In genomic region chr8:126536132-126536927, GRCm38 (mm10) we compare ENCODE assay signal across 8 mouse cellular contexts. TPM values are rescaled to one million over a fixed set of nuclear protein-coding genes. Genes with fewer than 3 reads are reported as not detected.
DNase-seq lines count a peak whose midpoint lies in the region; ATAC-seq and TF ChIP-seq lines count a peak whose summit lies in the region.

No protein-coding gene starts in this region.

- TF ChIP-seq EP300 in liver, postnatal 0 days (IDR thresholded peaks at IDR 0.05; ENCODE audit: low read depth) = no peak

- peak overlapping the region; percentile 66; the same call in 1 of the 2 replicates for H3K9ac ChIP-seq in heart, embryonic 11.5 days (ENCODE audit: low read depth, low read length)
- H3K9ac ChIP-seq in embryonic facial prominence, embryonic 11.5 days (replicated peaks; ENCODE audit: low read length) = no peak overlapping the region
- 0 out of 2 replicates have a peak overlapping the region, but pooled peaks have one; percentile 10 for H3K9ac ChIP-seq in intestine, embryonic 14.5 days (ENCODE audit: low read length)
- H3K9ac ChIP-seq in liver, postnatal 0 days (replicated peaks) = peak overlapping the region; percentile 35; the same call in 1 of the 2 replicates
- H3K9ac ChIP-seq in stomach, embryonic 14.5 days (replicated peaks; ENCODE audit: low read depth, low read length) = no peak overlapping the region

- ATAC-seq in heart, embryonic 11.5 days (replicated peaks; ENCODE audit: insufficient number of reproducible peaks, low FRiP score, low TSS enrichment) = no peak
- no peak for ATAC-seq in embryonic facial prominence, embryonic 11.5 days (replicated peaks; ENCODE audit: insufficient number of reproducible peaks, low FRiP score, low TSS enrichment, low read depth)
- ATAC-seq in intestine, embryonic 14.5 days (replicated peaks; ENCODE audit: low FRiP score, low TSS enrichment, low read depth) = peak; percentile 58
- peak; percentile 78 for ATAC-seq in liver, postnatal 0 days
- ATAC-seq in stomach, embryonic 14.5 days (ENCODE audit: insufficient number of reproducible peaks, insufficient read depth, low FRiP score, low read depth) = no peak

- no peak for DNase-seq in heart, postnatal 4 days
- DNase-seq in embryonic facial prominence, embryonic 11.5 days (ENCODE audit: low spot score) = peak; percentile 50
- peak; percentile 83 for DNase-seq in intestine, embryonic 14.5 days (ENCODE audit: low spot score)
- peak; percentile 68 for DNase-seq in liver, postnatal 0 days
- DNase-seq in frontal cortex, adult 2 months (ENCODE audit: extremely low spot score in 1 of 2, low spot score in 1 of 2) = no peak
- no peak for DNase-seq in Muller cell, postnatal 12 days (ENCODE audit: inconsistent ontology term)

- no peaks in the 10 kb centered on the region for H3K9me3 ChIP-seq in heart, embryonic 11.5 days (replicated peaks; ENCODE audit: control insufficient read depth, low read length)
- H3K9me3 ChIP-seq in embryonic facial prominence, embryonic 11.5 days (replicated peaks; ENCODE audit: control insufficient read depth, low read length) = no peaks in the 10 kb centered on the region
- H3K9me3 ChIP-seq in intestine, embryonic 14.5 days (ENCODE audit: control insufficient read depth, low read length) = no peaks in the 10 kb centered on the region
- H3K9me3 ChIP-seq in liver, postnatal 0 days (ENCODE audit: low read length) = no peaks in the 10 kb centered on the region
- H3K9me3 ChIP-seq in stomach, embryonic 14.5 days (ENCODE audit: control insufficient read depth, low read depth, low read length) = no peaks in the 10 kb centered on the region

- peak overlapping the region; percentile 94 for H3K27ac ChIP-seq in heart, embryonic 11.5 days (ENCODE audit: low read depth, low read length)
- no peak overlapping the region for H3K27ac ChIP-seq in embryonic facial prominence, embryonic 11.5 days (replicated peaks; ENCODE audit: low read depth, low read length)
- H3K27ac ChIP-seq in intestine, embryonic 14.5 days (ENCODE audit: low read depth) = peak overlapping the region; percentile 83
- peak overlapping the region; percentile 82 for H3K27ac ChIP-seq in liver, postnatal 0 days (ENCODE audit: low read depth)
- peak overlapping the region; percentile 89 for H3K27ac ChIP-seq in stomach, embryonic 14.5 days (ENCODE audit: low read length)

- 41% methylated on average over 11 of the region's 11 CpGs for WGBS in heart, embryonic 11.5 days (ENCODE audit: insufficient replicate concordance)
- 28% methylated on average over 11 of the region's 11 CpGs for WGBS in embryonic facial prominence, embryonic 11.5 days
- WGBS in intestine, embryonic 14.5 days = 17% methylated on average over 11 of the region's 11 CpGs
- 31% methylated on average over 11 of the region's 11 CpGs for WGBS in liver, postnatal 0 days (ENCODE audit: insufficient replicate concordance)
- 33% methylated on average over 11 of the region's 11 CpGs for WGBS in stomach, embryonic 14.5 days

- H3K4me2 ChIP-seq in heart, embryonic 11.5 days = peak overlapping the region; percentile 27; the same call in 1 of the 2 replicates
- no peak overlapping the region for H3K4me2 ChIP-seq in embryonic facial prominence, embryonic 11.5 days (ENCODE audit: low read depth, low read length)
- peak overlapping the region; percentile 22; the same call in 1 of the 2 replicates for H3K4me2 ChIP-seq in intestine, embryonic 14.5 days (ENCODE audit: low read length)
- H3K4me2 ChIP-seq in liver, postnatal 0 days (ENCODE audit: low read depth, low read length) = peak overlapping the region; percentile 49
- no peak overlapping the region for H3K4me2 ChIP-seq in stomach, embryonic 14.5 days (replicated peaks; ENCODE audit: low read depth, low read length)

- H3K36me3 ChIP-seq in heart, embryonic 11.5 days (ENCODE audit: control insufficient read depth, insufficient read depth, low read length) = no peaks in the 10 kb centered on the region
- H3K36me3 ChIP-seq in embryonic facial prominence, embryonic 11.5 days (replicated peaks; ENCODE audit: control insufficient read depth, insufficient read depth, low read depth, low read length) = no peaks in the 10 kb centered on the region
- no peaks in the 10 kb centered on the region for H3K36me3 ChIP-seq in intestine, embryonic 14.5 days (ENCODE audit: control insufficient read depth, insufficient read depth, low read length)
- H3K36me3 ChIP-seq in liver, postnatal 0 days (replicated peaks; ENCODE audit: insufficient read depth, low read length) = no peaks in the 10 kb centered on the region
- H3K36me3 ChIP-seq in stomach, embryonic 14.5 days (ENCODE audit: control insufficient read depth, insufficient read depth, low read length) = no peaks in the 10 kb centered on the region

- H3K4me3 ChIP-seq in heart, embryonic 11.5 days (ENCODE audit: low read depth, low read length) = no peak overlapping the region
- H3K4me3 ChIP-seq in embryonic facial prominence, embryonic 11.5 days (ENCODE audit: low read depth, low read length) = no peak overlapping the region
- H3K4me3 ChIP-seq in intestine, embryonic 14.5 days (ENCODE audit: low read depth, low read length) = no peak overlapping the region
- H3K4me3 ChIP-seq in liver, postnatal 0 days (ENCODE audit: low read depth, low read length) = no peak overlapping the region
- no peak overlapping the region for H3K4me3 ChIP-seq in stomach, embryonic 14.5 days (ENCODE audit: low read depth, low read length)

- peaks cover 54% of the 10 kb centered on the region for H3K4me1 ChIP-seq in heart, embryonic 11.5 days (ENCODE audit: control insufficient read depth, insufficient read depth, low read length)
- peaks cover 5% of the 10 kb centered on the region; the same call in 1 of the 2 replicates for H3K4me1 ChIP-seq in embryonic facial prominence, embryonic 11.5 days (ENCODE audit: control insufficient read depth, insufficient read depth, low read length)
- peaks cover 58% of the 10 kb centered on the region for H3K4me1 ChIP-seq in intestine, embryonic 14.5 days (replicated peaks; ENCODE audit: control insufficient read depth, insufficient read depth, low read length)
- H3K4me1 ChIP-seq in liver, postnatal 0 days (ENCODE audit: insufficient read depth) = peaks cover 21% of the 10 kb centered on the region
- H3K4me1 ChIP-seq in stomach, embryonic 14.5 days (ENCODE audit: control insufficient read depth, insufficient read depth, low read length) = peaks cover 42% of the 10 kb centered on the region

- H3K27me3 ChIP-seq in heart, embryonic 11.5 days (ENCODE audit: control insufficient read depth, insufficient read depth, low read length) = no peaks in the 10 kb centered on the region
- H3K27me3 ChIP-seq in embryonic facial prominence, embryonic 11.5 days (ENCODE audit: control insufficient read depth, insufficient read depth, low read length) = no peaks in the 10 kb centered on the region
- no peaks in the 10 kb centered on the region for H3K27me3 ChIP-seq in intestine, embryonic 14.5 days (replicated peaks; ENCODE audit: control insufficient read depth, insufficient read depth, low read length)
- H3K27me3 ChIP-seq in liver, postnatal 0 days (ENCODE audit: insufficient read depth, low read length) = no peaks in the 10 kb centered on the region
- no peaks in the 10 kb centered on the region for H3K27me3 ChIP-seq in stomach, embryonic 14.5 days (ENCODE audit: control insufficient read depth, insufficient read depth, low read length)

- TF ChIP-seq CTCF in liver, postnatal 0 days (IDR thresholded peaks at IDR 0.05; ENCODE audit: low read depth) = peak; percentile 30

RNA-seq across cellular contexts. Expression of gene Irf2bp2, which starts 57.5 kb away (rescaled TPM):
- polyA plus RNA-seq in heart, embryonic 11.5 days (2014; fragmentation: Nextera tagmentation; extraction: Ambion mirVana) = 5.9 and 6.5 TPM in 2 replicates
- 10 to 100 TPM; 98.2 to 100.0 TPM for total RNA-seq in heart, postnatal 4 days (2021)
- 6.5 and 6.9 TPM in 2 replicates for polyA plus RNA-seq in embryonic facial prominence, embryonic 11.5 days (2014; fragmentation: Nextera tagmentation; extraction: Ambion mirVana)
- polyA plus RNA-seq in intestine, embryonic 14.5 days (2014; fragmentation: Nextera tagmentation; extraction: Ambion mirVana) = 11.3 and 11.5 TPM in 2 replicates
- 5.0 and 6.2 TPM in 2 replicates for polyA plus RNA-seq in liver, postnatal 0 days (2015; fragmentation: Nextera tagmentation; extraction: Ambion mirVana)
- polyA plus RNA-seq in stomach, embryonic 14.5 days (2014; fragmentation: Nextera tagmentation; extraction: Ambion mirVana) = 9.7 and 10.0 TPM in 2 replicates
- polyA plus RNA-seq in frontal cortex, adult 2 months (2012; rRNA removed) = 36.5 and 40.8 TPM in 2 replicates

Comparison
In these comparisons a context has a peak if more than half of its experiments do, and no peak if none do; other contexts are left out.
1. ATAC-seq: peak in intestine, embryonic 14.5 days (single experiment) and liver, postnatal 0 days (single experiment); none in heart, embryonic 11.5 days (single experiment), embryonic facial prominence, embryonic 11.5 days (single experiment) and stomach, embryonic 14.5 days (single experiment).
2. H3K4me2 ChIP-seq: peak in heart, embryonic 11.5 days (single experiment), intestine, embryonic 14.5 days (single experiment) and liver, postnatal 0 days (single experiment); none in embryonic facial prominence, embryonic 11.5 days (single experiment) and stomach, embryonic 14.5 days (single experiment).
3. H3K9ac ChIP-seq: peak in heart, embryonic 11.5 days (single experiment), intestine, embryonic 14.5 days (single experiment) and liver, postnatal 0 days (single experiment); none in embryonic facial prominence, embryonic 11.5 days (single experiment) and stomach, embryonic 14.5 days (single experiment).
4. DNase-seq: peak in embryonic facial prominence, embryonic 11.5 days (single experiment), intestine, embryonic 14.5 days (single experiment) and liver, postnatal 0 days (single experiment); none in heart, postnatal 4 days (single experiment), frontal cortex, adult 2 months (0 of 2) and Muller cell, postnatal 12 days (single experiment).